Mouse (Mus musculus) olfactory bulb, adult 2 months (tissue): ENCODE results near the gene Gm9376.

Experiments
- CTCF ChIP-seq: fragments of 200-500 bp; IDR thresholded peaks from 2 replicates; pipeline ENCODE4 v1.5.1; 2012; ENCODE audit warnings: low read depth, mild to moderate bottlenecking, low read length, moderate library complexity; ENCODE audit not compliant: insufficient read depth
- POLR2A ChIP-seq: fragments of 200-500 bp; IDR thresholded peaks from 2 replicates; pipeline ENCODE4 v1.6.1; 2012; ENCODE audit warnings: mild to moderate bottlenecking, low read depth, low read length, moderate library complexity; ENCODE audit not compliant: insufficient read depth

GRCm38 (mm10) chr14:118233786-118234540 lies 32.8 kb upstream of the Gm9376 start:
- TF ChIP-seq POLR2A (no peak), CTCF (no peak)
